Mouse (Mus musculus) embryonic stem cell, embryonic (primary cell): ENCODE results near the gene Ccdc171.

Experiments used
- CTCF ChIA-PET, 4 experiments: fragments of 300-600 bp in 2 of 4; fragments of 350-600 bp in 2 of 4; sonication (Branson Sonifier 250); formaldehyde crosslinking; loops; one replicate each; lab custom pipeline; 2022; ENCODE audit warnings: inconsistent platforms in 2 of 4; lab: Charles Lee
- POLR2A ChIA-PET, 4 experiments: fragments of 300-600 bp in 2 of 4; fragments of 350-600 bp in 2 of 4; sonication (Branson Sonifier 250); formaldehyde crosslinking; loops; one replicate each; lab custom pipeline; 2022; ENCODE audit warnings: antibody characterized with exemption in 4 of 4, inconsistent platforms in 1 of 4; lab: Charles Lee

The Ccdc171 gene

GRCm38 (mm10) chr4:83794315-83794922 lies 269.1 kb downstream of the Ccdc171 start:
- POLR2A ChIA-PET: interaction anchor here in 3 of 4 experiments (0.5 to 0.9 kb wide), 9 partner anchors 9 to 1353 kb away, joined by 3 to 5 read pairs (median 3); no protein-coding TSS in a partner anchor

GRCm38 (mm10) chr4:83794930-83795459 lies 269.6 kb downstream of the Ccdc171 start:
- CTCF ChIA-PET: interaction anchor here (0.5 to 1.0 kb wide), 10 partner anchors 8 to 296 kb away, joined by 3 to 5 read pairs (median 4); no protein-coding TSS in a partner anchor
- POLR2A ChIA-PET: interaction anchor here in 3 of 4 experiments (0.5 to 0.6 kb wide), 4 partner anchors 9 to 1352 kb away, joined by 3 to 5 read pairs (median 4); no protein-coding TSS in a partner anchor

More at GRCm38 (mm10) chr4:83794315-83794922, 269.1 kb downstream of the Ccdc171 start:
- CTCF ChIA-PET: interaction anchor here (0.5 to 1.0 kb wide), 11 partner anchors 9 to 1621 kb away, joined by 3 to 5 read pairs (median 4); no protein-coding TSS in a partner anchor

- POLR2A ChIA-PET: no interaction called here
- CTCF ChIA-PET: no interaction called here
Observed at GRCm38 (mm10) chr4:83797976-83798375, 272.6 kb downstream of the Ccdc171 start.

GRCm38 (mm10) chr4:83798674-83799430 lies 273.5 kb downstream of the Ccdc171 start:
- POLR2A ChIA-PET: no interaction called here
- CTCF ChIA-PET: no interaction called here

- CTCF ChIA-PET: no interaction called here
- POLR2A ChIA-PET: no interaction called here
Observed at GRCm38 (mm10) chr4:83800402-83800801, 275.1 kb downstream of the Ccdc171 start.

GRCm38 (mm10) chr4:83816925-83817324 lies 291.6 kb downstream of the Ccdc171 start:
- POLR2A ChIA-PET: no interaction called here
- CTCF ChIA-PET: no interaction called here

- POLR2A ChIA-PET: no interaction called here
- CTCF ChIA-PET: no interaction called here
Observed at GRCm38 (mm10) chr4:83829718-83830459, 304.5 kb downstream of the Ccdc171 start.

- ChIA-PET CTCF (interaction anchor here in 1 of 4 experiments (0.6 kb wide), 1 partner anchor 37 kb away, joined by 4 read pairs; no protein-coding TSS in a partner anchor), POLR2A (interaction anchor here in 2 of 4 experiments (0.6 to 0.9 kb wide), 2 partner anchors 17 to 845 kb away, joined by 5 to 7 read pairs; no protein-coding TSS in a partner anchor)
Observed at GRCm38 (mm10) chr4:83830891-83831880, 305.8 kb downstream of the Ccdc171 start.

- POLR2A ChIA-PET: no interaction called here
- CTCF ChIA-PET: no interaction called here
Observed at GRCm38 (mm10) chr4:83839077-83839476, 313.7 kb downstream of the Ccdc171 start.

GRCm38 (mm10) chr4:83846304-83846703 lies 321.0 kb downstream of the Ccdc171 start:
- CTCF ChIA-PET: no interaction called here
- POLR2A ChIA-PET: interaction anchor here in 1 of 4 experiments (1.3 kb wide), 1 partner anchor 174 kb away, joined by 3 read pairs; no protein-coding TSS in a partner anchor

GRCm38 (mm10) chr4:83853885-83854284 lies 328.5 kb downstream of the Ccdc171 start:
- CTCF ChIA-PET: no interaction called here

GRCm38 (mm10) chr4:83861706-83862105 lies 336.4 kb downstream of the Ccdc171 start:
- ChIA-PET CTCF (no interaction called here), POLR2A (interaction anchor here in 1 of 4 experiments (0.6 kb wide), 1 partner anchor 169 kb away, joined by 3 read pairs; no protein-coding TSS in a partner anchor)

More at GRCm38 (mm10) chr4:83853885-83854284, 328.5 kb downstream of the Ccdc171 start:
- POLR2A ChIA-PET: no interaction called here

- CTCF ChIA-PET: no interaction called here
- POLR2A ChIA-PET: interaction anchor here in 1 of 4 experiments (0.9 kb wide), 1 partner anchor 47 kb away, joined by 3 read pairs; no protein-coding TSS in a partner anchor
Observed at GRCm38 (mm10) chr4:83862295-83862694, 336.9 kb downstream of the Ccdc171 start.

GRCm38 (mm10) chr4:83876600-83876999 lies 351.3 kb downstream of the Ccdc171 start:
- CTCF ChIA-PET: interaction anchor here in 3 of 4 experiments (0.6 to 1.0 kb wide), 6 partner anchors 9 to 908 kb away, joined by 3 to 4 read pairs (median 3); no protein-coding TSS in a partner anchor
- POLR2A ChIA-PET: no interaction called here

- ChIA-PET CTCF (no interaction called here), POLR2A (no interaction called here)
Observed at GRCm38 (mm10) chr4:83878236-83878635, 352.9 kb downstream of the Ccdc171 start.

- POLR2A ChIA-PET: no interaction called here
- CTCF ChIA-PET: no interaction called here
Observed at GRCm38 (mm10) chr4:83888459-83889054, 363.2 kb downstream of the Ccdc171 start.

GRCm38 (mm10) chr4:83902081-83902645 lies 376.8 kb downstream of the Ccdc171 start:
- CTCF ChIA-PET: no interaction called here
- POLR2A ChIA-PET: no interaction called here
